Mouse (Mus musculus): ENCODE data around the gene Slc31a1.

DNA sequence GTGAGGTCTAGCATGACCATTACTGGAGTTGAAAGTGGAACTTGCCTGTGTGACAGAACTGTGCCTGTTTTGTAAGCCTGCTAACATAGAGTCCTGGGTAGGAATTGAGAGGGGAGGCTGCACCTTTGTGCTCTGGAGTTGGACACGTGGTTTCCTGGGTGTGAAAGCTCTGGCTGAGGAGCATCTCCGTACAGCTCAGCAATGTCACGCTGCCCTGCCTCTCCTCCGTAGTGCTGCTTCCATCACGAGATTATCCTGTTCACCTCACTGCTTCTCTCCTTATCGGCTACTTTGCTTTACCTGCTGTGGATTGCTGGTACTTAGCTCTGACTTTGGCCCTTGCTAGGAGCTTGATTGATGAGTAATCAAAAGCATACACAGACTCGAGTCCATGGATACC lies 23.2 kb downstream of the Slc31a1 start:
- TF ChIP-seq CTCF (IDR thresholded peaks at IDR 0.05; ENCODE audit: insufficient read depth, low read length) = no peak
- TF ChIP-seq POLR2A (IDR thresholded peaks at IDR 0.05; ENCODE audit: borderline replicate concordance, extremely low read depth, low read depth, low read length) = no peak

Data from lung, adult 2 months (tissue).